Mouse (Mus musculus) cerebellum, postnatal 14 days (tissue): Measurements from ENCODE around the gene Polr3b.
A peak's percentile ranks its signal among the peaks of the same experiment; 100 is the strongest.

Source experiments
- DNase-seq, 2 experiments: peaks; one replicate each; pipeline ENCODE4 v3.0.0; 2021; ENCODE audit warnings: mixed read lengths in 2 of 2

Gene Polr3b

DNA sequence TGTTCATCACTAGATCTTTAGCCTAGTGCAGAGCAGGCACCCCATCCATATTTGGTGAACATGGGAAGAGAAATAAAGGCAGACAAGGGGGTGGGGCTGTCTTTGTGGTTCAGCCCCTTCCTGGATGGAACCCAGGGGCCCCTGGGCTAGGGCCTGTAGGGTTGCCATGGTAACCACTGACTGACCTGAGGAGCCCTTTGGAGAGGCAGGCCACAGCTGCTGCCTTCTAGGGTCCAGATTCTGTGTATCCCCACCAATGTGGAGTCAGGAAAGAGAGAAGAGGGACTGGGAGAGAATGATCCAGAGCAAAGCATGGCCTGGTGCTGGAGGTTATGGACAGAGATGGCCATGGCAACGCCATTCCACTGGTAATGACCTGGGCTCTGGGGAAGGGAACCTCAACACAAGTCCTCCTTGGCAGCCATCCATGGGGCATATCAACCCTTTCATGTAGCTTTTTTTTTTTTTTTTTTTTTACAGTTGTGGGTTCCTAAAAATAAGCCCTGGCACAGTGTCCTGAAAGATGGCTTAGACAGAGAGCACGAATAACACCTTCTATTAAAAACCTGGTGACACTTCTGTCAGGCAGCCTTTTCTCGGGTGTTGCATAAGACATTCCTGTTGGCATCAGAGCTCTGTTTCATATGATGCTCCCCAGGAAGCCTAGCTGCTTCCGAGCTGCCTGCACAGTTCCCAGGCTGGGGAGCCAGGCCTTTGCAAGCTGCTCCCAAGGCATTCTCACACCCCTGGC lies 150.5 kb downstream of the Polr3b start:
- peak; percentile 24 to 28 for DNase-seq

DNA sequence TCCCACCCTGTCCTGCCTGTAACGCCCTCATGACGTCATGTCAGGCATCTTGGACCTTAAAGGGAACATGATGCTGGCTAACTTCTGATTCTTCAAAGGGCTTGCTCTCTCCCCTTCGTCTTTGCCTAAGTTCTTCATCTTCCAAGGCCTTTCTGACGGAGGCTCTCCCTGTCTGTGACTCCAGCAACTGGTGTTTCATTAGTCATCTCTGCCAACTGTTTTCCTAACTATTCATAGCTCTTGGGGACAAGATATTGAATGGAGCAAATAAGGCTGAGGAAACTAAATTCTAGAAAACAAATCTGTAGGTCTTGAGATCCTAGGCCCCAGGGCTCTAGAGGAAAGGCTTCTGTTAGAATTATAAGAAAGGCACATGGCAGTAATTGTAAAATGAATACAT lies 151.8 kb downstream of the Polr3b start:
- DNase-seq = no peak

DNA sequence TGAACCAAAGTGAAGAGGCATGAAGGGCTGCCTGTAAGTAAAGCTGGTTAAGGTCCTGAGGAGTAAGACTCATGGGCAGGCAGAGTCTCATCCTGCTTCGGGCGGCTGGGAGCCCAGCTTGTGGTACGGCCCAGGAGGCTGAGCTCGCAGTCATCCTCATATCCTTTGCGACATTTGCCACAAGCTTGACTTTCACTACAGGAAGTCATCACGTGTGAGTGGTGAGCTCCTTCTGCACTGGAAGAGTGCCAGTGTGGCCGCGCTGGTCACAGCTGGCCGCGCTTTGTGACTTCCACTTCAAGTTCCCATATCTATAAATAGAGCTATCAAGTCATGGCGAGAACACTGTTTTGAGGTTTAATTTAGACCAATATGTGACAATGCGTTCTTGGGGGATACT lies 152.5 kb downstream of the Polr3b start:
- peak; percentile 19 to 43 for DNase-seq
